Mouse (Mus musculus): ENCODE results near the gene Nme7.

The Nme7 gene

GRCm38 (mm10) chr1:164461726-164462125 is 157.8 kb downstream of the Nme7 start:
- DNase-seq, result peak; percentile 74 to 82

- DNase-seq, result no peak
Measured at GRCm38 (mm10) chr1:164467406-164467805, 163.5 kb downstream of the Nme7 start.

DNA sequence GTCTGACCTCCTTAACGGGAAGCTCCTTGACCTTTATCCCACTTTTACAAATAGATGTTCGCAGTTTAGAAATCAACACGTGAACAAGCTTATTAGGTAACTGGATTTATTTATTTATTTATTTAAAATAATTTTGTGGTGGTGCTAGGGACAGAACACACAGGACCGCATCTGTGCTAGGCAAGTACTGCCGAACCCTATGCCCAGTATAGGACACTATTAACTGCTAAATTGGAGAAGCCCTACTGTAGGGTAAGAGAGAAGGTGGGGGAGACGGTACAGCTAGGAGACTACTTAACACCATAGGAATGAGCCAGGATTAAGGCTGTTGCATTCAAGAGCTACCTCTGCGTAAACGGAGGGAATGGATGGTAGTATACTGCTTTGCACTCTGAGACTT is 164.4 kb downstream of the Nme7 start:
- DNase-seq, result no peak

DNA sequence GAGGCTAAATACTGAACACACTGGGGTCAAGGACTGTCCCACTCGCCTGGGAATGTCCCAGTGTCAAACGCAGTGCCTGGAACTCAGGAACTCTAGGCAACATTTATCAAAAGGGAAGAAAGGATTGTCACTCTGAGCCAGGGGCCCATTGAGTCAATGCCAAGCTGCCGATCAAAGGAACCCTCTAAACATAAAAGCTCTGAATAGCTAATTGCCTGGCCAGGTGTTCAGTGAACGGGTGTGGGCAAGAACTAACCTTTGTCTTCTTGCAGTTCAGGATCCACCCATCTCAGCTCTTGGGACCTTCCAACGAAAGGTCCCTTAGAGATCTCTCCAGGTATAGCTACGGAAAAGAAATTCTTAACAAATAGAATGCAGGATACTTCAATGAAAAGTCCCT is 167.1 kb downstream of the Nme7 start:
- DNase-seq, result no peak

- no peak for DNase-seq
Measured at GRCm38 (mm10) chr1:164471632-164472031, 167.7 kb downstream of the Nme7 start.

DNA sequence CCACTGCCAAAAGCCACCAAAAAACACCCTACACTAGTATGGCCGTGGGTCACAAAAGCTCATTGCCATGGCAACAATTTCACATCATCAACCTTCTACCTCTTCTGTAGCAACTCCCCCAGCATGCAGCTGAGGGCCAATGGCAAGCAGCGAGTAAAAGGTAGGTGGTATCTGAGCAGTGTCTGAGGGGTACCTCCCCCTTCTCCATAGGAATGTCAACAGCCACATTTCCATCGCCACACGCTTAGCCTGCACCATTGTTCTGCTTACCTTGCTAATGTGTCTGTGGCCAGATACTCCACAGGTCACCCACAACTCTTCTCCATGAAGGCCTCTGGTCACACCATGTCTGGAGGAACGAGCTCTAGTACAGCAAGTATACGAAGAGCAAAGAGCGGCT is 169.5 kb downstream of the Nme7 start:
- no peak for DNase-seq

- no peak for DNase-seq
Measured at GRCm38 (mm10) chr1:164474310-164474709, 170.4 kb downstream of the Nme7 start.

DNA sequence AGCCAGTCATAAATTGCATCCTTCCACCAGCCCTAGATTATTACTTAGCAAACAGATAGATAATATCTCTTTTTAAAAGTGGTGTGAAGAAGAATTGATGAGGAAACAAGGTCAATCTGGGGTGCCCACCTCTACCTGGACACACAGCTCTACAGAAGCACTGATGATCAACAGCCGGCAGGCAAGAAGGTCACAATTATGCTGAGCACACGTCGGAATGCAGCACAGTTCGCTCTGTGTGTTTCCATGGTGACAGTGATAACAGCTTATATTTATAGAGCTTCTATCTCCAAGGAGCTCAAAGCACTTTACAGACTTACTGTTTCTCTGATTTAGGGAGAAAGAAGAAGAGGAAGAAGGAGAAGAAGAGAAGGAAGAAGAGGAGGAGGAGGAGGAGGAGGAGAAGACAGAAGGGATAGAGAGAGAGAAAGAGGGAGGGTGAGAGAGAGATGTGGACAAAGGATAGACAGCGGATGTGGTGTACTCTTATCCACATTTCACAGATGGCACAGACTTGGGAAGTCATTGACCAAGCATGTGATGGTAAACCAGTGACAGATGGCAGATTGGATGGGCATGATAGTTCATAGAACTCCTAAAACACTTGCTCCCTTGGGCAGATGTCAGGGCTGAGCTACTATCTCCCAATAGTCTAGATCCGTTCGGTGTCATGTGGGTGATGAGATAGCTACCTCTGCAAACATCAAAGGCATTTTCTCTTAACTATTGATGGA is 171.0 kb downstream of the Nme7 start:
- DNase-seq, result no peak

DNA sequence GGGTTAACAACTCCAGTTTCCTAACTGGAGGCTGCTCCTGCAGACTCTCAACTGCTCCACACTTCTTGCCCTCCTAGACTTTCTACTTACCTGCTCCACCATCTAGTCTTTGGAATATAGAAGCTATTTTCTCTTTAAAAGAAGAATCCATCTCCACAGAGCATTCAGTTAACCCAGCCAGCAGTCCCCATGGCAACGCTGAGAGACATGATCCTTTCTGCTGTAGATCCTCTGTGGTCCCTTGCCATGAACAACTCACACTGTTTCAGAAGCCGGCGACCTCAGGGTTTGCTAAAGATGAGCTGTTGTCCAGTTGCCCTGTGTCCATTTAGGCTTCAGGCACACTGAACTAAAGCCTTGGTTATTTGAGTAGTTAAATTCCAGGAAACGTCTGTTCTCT is 172.0 kb downstream of the Nme7 start:
- no peak for DNase-seq

- no peak for DNase-seq
Measured at GRCm38 (mm10) chr1:164480755-164481644, 177.1 kb downstream of the Nme7 start.

DNA sequence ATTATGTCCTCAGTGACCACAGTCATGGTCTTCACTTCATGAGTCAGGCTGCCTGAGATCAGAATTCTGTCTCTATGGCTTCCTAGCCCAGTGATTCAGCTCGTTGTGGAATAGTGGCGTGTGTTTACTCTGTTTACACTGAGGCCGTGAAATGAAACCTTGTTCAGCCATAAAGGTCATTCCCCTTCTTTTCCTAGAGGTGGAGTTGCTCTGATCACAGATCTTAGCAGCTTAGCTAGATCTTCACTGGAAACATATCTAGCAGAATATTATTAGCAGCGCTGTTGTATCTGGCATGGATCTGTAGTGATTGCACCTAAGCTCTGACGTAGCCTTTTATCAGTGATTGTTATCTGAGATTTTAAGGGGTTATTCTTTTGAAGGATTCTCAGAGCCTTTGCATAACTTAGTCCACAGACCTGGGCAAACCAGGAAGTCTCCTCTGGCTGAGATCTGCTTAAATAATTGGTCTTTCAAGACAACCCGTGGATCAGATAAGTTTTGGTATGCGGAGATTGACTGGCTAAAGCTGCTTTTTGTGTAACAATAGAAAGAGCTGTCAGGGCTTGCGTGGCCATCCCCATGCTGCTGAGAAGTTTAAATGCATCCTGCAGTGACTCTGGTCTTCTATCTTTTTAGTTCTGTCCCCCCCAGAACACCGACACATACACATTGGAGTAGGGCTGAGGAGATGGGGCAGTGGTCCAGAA is 177.9 kb downstream of the Nme7 start:
- DNase-seq, result no peak

- no peak for DNase-seq
Measured at GRCm38 (mm10) chr1:164482833-164483232, 178.9 kb downstream of the Nme7 start.

DNA sequence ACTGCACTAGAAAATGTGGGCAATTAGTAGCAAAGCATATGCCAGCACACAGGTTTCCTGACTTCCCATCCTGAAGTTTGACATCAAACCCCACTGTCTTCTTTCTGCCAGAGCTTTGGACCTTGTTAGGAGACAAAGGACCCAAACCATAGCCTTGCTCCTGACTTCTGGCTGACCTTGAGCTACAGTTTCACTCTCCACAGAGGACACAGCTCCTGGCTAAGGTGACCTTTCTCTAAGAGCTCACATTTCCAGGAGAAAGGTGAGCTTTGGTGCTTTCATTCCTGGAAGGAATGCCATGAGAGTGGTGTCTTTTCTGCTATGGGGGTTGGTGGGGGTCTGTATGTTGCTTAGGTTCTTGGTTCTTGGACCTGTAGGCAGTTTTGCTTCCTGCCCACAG is 179.8 kb downstream of the Nme7 start:
- no peak for DNase-seq
